Mouse (Mus musculus) kidney, adult 2 months (tissue): Measurements from ENCODE around the gene Cnga1. TPM values are rescaled to one million over a fixed set of nuclear protein-coding genes. Genes with fewer than 3 reads are reported as not detected.

Experiments
- DNase-seq: peaks from one replicate; pipeline ENCODE4 v3.0.0; 2021
- H3K27ac ChIP-seq: fragments of 200-500 bp; 2 replicates; pipeline ENCODE4 v1.5.1; 2012; ENCODE audit warnings: low read depth, low read length, control low read depth, inconsistent platforms; ENCODE audit not compliant: insufficient read depth
- H3K27me3 ChIP-seq: fragments of 200-500 bp; replicated peaks from 2 replicates; pipeline ENCODE4 v1.6.1; 2012; ENCODE audit warnings: mild to moderate bottlenecking, moderate library complexity, low read length, inconsistent platforms; ENCODE audit not compliant: control insufficient read depth, insufficient read depth
- H3K36me3 ChIP-seq: fragments of 200-500 bp; 2 replicates; pipeline ENCODE4 v1.6.1; 2012; ENCODE audit warnings: mild to moderate bottlenecking, moderate library complexity, low read length, inconsistent platforms; ENCODE audit not compliant: control insufficient read depth, insufficient read depth
- H3K4me1 ChIP-seq: fragments of 200-500 bp; 2 replicates; pipeline ENCODE4 v1.6.1; 2011; ENCODE audit warnings: low read length; ENCODE audit not compliant: control insufficient read depth, insufficient read depth
- H3K4me3 ChIP-seq: fragments of 200-500 bp; 2 replicates; pipeline ENCODE4 v1.5.1; 2011; ENCODE audit warnings: mild to moderate bottlenecking, low read depth, low read length, control low read depth; ENCODE audit not compliant: insufficient read depth
- CTCF ChIP-seq: fragments of 200-500 bp; conservative IDR thresholded peaks from 2 replicates; pipeline ENCODE4 v1.5.1; 2011; ENCODE audit warnings: low read depth, mild to moderate bottlenecking, control low read depth, low read length, moderate library complexity, mixed read lengths; ENCODE audit not compliant: insufficient read depth, insufficient read length
- POLR2A ChIP-seq: fragments of 200-500 bp; IDR thresholded peaks from one replicate; pipeline ENCODE4 v1.6.1; 2011; ENCODE audit warnings: low read depth, low read length, control low read depth
- WGBS: fragments of 180-500 bp; shearing (Covaris S2); methylation state at CpG from one replicate; pipeline ENCODE4 v1.1.7; 2018; 5-methylcytosine and 5-hydroxymethylcytosine counted together
- polyA plus RNA-seq: library from polyadenylated mRNA; depleted of rRNA; stranded (reverse); fragments of >200 nt; gene quantifications from 2 replicates; pipeline ENCODE4 v1.2.3, GENCODE M21; 2012

The Cnga1 gene
- polyA plus RNA-seq, 1 experiment = not detected

DNA sequence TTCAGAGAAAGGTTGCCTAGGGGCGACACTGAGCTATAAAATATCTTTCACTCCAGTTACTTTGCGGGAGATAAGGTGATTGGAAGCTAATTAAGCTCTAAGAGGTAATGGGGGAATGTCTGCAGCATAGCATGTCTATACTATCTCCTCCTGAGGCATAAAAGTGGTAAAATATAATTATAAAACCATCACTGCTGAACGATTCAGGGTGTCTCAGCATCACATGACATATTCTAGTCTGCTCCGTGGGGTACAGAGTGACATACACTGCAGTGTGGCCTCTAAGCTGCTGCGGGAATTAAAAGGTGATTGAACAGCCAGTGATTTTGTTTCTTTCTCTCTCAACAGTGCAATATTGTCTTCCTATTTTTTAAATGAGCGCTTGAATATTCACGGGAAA lies 22.4 kb upstream of the Cnga1 start:
- WGBS = 78% methylated on average over 7 of the region's 7 CpGs
- H3K27me3 ChIP-seq = no peaks in the 10 kb centered on the region
- H3K27ac ChIP-seq = no peak overlapping the region
- no peak for DNase-seq
- no peaks in the 10 kb centered on the region for H3K36me3 ChIP-seq
- H3K4me3 ChIP-seq = no peak overlapping the region
- no peaks in the 10 kb centered on the region for H3K4me1 ChIP-seq
- no peak for TF ChIP-seq POLR2A
- TF ChIP-seq CTCF = no peak

DNA sequence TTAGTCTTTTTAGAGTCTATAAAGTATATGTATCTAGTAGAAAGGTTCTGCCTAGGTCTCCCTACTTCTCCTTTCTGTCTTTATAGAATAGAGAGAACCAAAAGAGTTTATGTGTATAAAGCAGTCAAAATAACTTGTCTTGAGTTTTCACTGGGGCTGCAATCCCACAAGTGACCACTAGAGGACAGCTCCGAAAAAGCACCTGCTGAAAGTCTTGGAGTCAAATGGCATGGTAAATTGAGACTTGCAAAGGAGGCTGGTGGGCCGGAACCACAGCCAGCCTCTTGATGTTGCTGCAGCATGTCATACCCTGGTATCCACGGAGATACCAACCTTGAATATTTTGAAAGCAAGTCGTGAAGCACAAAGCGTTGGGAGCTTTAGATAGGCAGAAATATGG lies 21.2 kb upstream of the Cnga1 start:
- H3K4me3 ChIP-seq = no peak overlapping the region
- H3K36me3 ChIP-seq = no peaks in the 10 kb centered on the region
- H3K27ac ChIP-seq = no peak overlapping the region
- H3K4me1 ChIP-seq = no peaks in the 10 kb centered on the region
- peak; percentile 63 for TF ChIP-seq CTCF
- no peak for TF ChIP-seq POLR2A
- WGBS = 21% methylated on average over 5 of the region's 5 CpGs
- peak; percentile 50 for DNase-seq
- no peaks in the 10 kb centered on the region for H3K27me3 ChIP-seq

DNA sequence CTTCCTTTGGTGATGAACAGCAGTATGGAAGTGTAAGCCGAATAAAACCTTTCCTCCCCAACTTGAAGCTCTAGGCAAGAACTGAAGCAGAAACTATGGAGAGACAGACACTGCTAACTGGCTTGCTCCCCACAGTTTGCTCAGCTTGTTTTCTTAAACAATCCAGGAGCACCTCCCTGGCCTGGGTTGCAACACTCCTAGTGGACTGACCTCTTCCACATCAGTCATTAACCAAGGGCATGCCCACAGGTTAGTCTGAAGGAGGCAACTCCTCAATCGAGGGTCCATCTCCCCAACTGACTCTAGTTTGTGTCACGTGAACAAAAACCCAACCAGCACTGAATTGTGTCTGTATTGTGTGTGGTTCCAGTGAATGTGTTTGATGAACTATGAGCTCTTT lies 20.8 kb upstream of the Cnga1 start:
- TF ChIP-seq CTCF = no peak
- no peak for TF ChIP-seq POLR2A
- 48% methylated on average over 3 of the region's 3 CpGs for WGBS
- Histone ChIP-seq H3K4me1 (no peaks in the 10 kb centered on the region), H3K27me3 (no peaks in the 10 kb centered on the region), H3K36me3 (no peaks in the 10 kb centered on the region), H3K27ac (no peak overlapping the region), H3K4me3 (no peak overlapping the region)
- peak; percentile 23 for DNase-seq

DNA sequence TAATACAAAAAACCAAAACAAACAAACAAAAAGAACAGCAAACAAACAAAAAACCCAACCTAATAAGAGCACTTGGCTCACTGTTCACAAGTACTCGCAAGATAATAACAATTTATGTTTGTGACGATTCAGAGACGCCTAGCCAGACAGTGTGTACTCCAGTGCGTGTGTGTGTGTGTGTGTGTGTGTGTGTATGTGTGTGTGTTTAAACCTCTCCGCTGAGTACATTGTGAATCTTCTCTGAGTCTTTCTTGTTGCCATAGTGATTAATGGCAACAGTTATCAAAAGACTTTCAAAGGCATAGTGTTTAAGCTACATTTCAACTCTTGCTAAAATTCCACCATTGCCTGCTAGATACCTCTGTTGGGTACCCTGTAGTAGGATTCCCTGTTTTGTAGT lies 20.1 kb upstream of the Cnga1 start:
- Histone ChIP-seq H3K4me3 (no peak overlapping the region), H3K27ac (no peak overlapping the region), H3K36me3 (no peaks in the 10 kb centered on the region), H3K4me1 (no peaks in the 10 kb centered on the region), H3K27me3 (no peaks in the 10 kb centered on the region)
- no peak for DNase-seq
- 93% methylated on average over 5 of the region's 5 CpGs for WGBS
- TF ChIP-seq POLR2A = no peak
- TF ChIP-seq CTCF = no peak

GRCm38 (mm10) chr5:72661051-72661781 lies 17.1 kb upstream of the Cnga1 start:
- H3K27ac ChIP-seq = no peak overlapping the region
- H3K4me3 ChIP-seq = no peak overlapping the region
- no peaks in the 10 kb centered on the region; the same call in 1 of the 2 replicates for H3K27me3 ChIP-seq
- H3K4me1 ChIP-seq = no peaks in the 10 kb centered on the region
- no peaks in the 10 kb centered on the region for H3K36me3 ChIP-seq
- no peak for DNase-seq
- WGBS = 86% methylated on average over 6 of the region's 6 CpGs
- no peak for TF ChIP-seq POLR2A
- no peak for TF ChIP-seq CTCF

- H3K4me3 ChIP-seq = no peak overlapping the region
- TF ChIP-seq POLR2A = no peak
- TF ChIP-seq CTCF = no peak
- no peak overlapping the region for H3K27ac ChIP-seq
- no peaks in the 10 kb centered on the region for H3K36me3 ChIP-seq
- WGBS = 86% methylated on average over 13 of the region's 13 CpGs
- no peaks in the 10 kb centered on the region; the same call in 1 of the 2 replicates for H3K27me3 ChIP-seq
- H3K4me1 ChIP-seq = no peaks in the 10 kb centered on the region
- DNase-seq = no peak
These were observed 14.3 kb upstream of the Cnga1 start for GRCm38 (mm10) chr5:72658375-72658774.

- H3K27ac ChIP-seq = no peak overlapping the region
- 18% methylated on average over 7 of the region's 7 CpGs for WGBS
These were observed 12.3 kb upstream of the Cnga1 start for GRCm38 (mm10) chr5:72656270-72656791.

More at GRCm38 (mm10) chr5:72656270-72656791, 12.3 kb upstream of the Cnga1 start:
- DNase-seq = no peak
- no peak for TF ChIP-seq CTCF
- TF ChIP-seq POLR2A = no peak
- Histone ChIP-seq H3K36me3 (no peaks in the 10 kb centered on the region), H3K4me3 (no peak overlapping the region), H3K27me3 (no peaks in the 10 kb centered on the region; the same call in 1 of the 2 replicates), H3K4me1 (no peaks in the 10 kb centered on the region)
